Mouse (Mus musculus): Measurements from ENCODE around the gene Mob1a.
"Not testable (repeated sequence)": the region's sequence is repeated elsewhere in the genome, so short reads cannot be mapped to it uniquely, and the experiment has no call there.

The Mob1a gene

GRCm38 (mm10) chr6:83345285-83345684, 19.5 kb downstream of the Mob1a start:
- not testable (repeated sequence) for DNase-seq

GRCm38 (mm10) chr6:83347916-83348315, 22.1 kb downstream of the Mob1a start:
- no peak for DNase-seq

GRCm38 (mm10) chr6:83348873-83349272, 23.1 kb downstream of the Mob1a start, which contains the start of gene Bola3:
Gene Bola3, plus strand, starts transcription at chr6:83349147.
- no peak for DNase-seq

DNA sequence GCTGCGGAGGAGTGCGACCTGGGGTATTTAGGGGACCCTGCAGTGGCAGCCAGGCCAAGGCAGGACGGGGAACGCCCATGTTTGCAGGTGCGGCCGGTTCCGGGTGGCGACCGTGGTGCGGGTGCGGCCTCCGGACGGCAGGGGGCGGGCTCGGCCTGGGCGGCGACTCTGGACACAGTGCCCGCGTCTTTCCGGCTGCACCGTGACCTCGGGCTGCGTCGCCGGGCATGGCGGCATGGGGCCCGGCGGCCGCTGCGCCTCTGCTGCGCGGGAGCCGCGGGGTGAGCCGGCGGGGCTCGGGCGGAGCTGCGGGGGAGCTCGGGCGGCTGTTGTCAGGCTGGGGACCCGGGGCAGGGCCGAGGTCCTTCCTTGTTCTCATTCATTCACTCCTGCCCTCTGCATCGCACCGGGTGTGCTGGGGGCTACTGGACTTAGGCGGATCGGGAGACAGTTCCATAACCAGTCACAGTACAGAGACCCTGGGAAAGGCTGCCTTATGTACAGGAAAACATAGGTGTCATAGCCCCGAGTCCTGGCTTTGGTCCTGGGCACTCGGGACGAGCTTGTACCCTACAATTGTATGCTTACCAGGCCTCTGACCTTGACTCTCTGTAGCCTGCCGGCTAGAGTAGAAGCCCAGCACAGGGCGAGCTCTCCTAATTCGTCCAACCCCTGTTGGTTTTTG, 23.6 kb downstream of the Mob1a start:
- peak; percentile 96 for DNase-seq

- no peak for DNase-seq
Measured at GRCm38 (mm10) chr6:83350172-83350571, 24.4 kb downstream of the Mob1a start.

DNA sequence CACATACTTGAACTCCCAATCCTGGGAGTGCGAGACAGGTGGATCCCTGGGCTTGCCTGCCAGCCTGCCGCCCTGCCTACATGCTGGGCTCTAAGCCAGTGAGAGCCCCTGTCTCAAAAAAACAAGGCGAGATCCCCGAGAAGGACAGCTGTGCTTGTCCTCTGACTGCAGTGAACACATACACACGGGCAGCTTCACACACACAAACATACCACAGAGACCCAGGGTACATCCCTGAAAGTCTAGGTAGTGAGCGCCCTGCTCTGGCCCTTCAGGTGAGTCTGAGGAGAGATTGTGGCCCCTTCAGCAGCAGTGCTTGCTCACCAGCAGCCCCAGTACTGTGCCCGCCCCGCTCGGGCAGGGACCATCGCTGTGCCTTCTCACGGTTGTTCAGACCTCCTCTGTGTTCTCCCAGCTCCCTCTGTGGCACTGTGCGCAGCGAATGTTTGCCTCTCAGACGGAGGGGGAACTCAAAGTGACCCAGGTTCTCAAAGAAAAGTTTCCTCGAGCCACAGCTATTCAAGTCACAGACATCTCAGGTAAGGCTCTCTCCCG, 25.1 kb downstream of the Mob1a start:
- no peak for DNase-seq

- no peak for DNase-seq
Measured at GRCm38 (mm10) chr6:83351490-83352160, 25.8 kb downstream of the Mob1a start.

DNA sequence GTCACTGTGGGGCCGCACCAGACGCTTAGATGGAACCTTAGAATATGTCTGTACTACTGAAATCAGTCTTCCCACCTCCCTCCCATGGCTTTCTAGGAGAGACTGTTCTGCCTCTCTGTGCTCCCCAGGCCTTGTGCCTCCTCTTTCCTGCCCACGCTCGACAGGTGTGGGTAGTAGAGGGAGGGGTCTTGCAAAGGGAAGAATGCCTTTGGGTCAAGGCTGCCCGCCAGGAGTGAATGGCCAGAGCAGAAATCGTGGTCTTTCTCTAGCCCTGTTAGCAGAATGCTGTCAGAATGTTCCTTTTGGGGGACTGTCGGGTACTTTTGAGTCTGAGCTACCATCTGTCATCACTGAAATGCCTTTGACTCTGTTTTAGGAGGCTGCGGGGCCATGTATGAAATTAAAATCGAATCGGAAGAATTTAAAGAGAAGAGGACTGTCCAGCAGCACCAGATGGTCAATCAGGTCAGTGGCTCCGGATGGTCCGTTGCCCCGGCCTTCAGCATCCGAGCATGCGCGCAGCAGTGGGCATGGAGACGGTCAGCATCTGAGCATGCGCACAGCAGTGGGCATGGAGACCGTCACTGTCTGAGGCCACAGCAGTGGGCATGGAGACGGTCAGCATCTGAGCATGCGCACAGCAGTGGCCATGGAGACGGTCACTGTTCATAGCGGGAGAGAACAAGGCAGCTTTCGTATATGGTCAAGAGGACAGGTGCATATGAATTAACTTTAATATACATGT, 27.0 kb downstream of the Mob1a start:
- no peak for DNase-seq

GRCm38 (mm10) chr6:83354856-83355781, 29.3 kb downstream of the Mob1a start:
- DNase-seq = no peak

- peak; percentile 86 for DNase-seq
Measured at GRCm38 (mm10) chr6:83356569-83357138, 30.8 kb downstream of the Mob1a start.

DNA sequence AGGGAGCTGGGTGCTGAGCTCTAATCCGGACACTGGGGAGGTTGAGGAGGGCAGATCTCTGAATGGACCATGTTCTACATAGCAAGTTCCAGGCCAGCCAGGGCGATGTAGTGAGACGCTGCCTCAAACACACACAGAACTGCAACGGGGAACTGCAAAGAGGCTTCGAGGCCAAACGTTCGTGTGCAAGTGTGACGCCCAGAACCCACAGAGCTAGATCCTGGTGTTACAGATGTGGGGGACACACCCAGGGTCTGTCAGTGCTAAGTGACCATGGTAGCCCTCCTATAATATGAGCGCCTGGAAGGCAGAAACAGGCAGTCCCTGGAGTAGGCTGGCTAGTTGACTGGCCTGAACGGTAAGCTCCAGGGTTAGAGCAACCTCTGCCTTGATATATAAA, 31.6 kb downstream of the Mob1a start:
- no peak for DNase-seq

DNA sequence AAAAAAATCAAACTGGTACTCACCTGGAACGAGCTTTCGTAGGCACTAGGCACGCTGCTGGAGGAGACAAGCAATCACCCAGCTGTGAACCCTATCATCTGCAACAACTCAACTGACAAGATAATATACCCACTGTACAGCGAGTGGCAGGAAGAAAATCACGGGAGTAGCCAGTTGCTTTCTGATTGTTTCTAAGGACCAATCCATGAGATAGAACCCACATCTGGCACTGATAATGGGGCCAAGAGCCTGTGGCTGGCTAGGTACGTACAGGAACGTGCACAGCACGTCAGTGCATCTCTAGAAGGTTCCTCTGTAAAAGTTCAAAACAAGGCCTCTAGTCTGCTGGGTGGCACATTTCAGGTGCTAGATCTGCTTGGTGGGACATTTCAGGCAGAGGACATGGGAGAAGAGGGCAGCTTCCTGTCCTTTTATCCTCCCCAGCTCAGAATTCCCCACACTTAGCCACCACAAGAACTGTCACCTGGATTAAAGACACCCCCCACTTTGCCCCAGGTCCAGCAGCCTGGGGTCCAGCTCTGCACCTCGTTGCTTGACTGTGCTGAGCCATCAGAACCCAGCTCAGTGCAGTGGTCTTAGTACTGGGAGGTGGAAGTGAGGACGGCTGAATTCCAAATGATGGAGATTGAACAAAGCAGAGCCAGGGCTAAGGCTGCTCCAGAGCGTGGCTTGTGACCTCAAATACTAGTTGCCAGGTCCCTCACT, 35.9 kb downstream of the Mob1a start:
- DNase-seq = no peak

- no peak for DNase-seq
Measured at GRCm38 (mm10) chr6:83363075-83363474, 37.3 kb downstream of the Mob1a start.

DNA sequence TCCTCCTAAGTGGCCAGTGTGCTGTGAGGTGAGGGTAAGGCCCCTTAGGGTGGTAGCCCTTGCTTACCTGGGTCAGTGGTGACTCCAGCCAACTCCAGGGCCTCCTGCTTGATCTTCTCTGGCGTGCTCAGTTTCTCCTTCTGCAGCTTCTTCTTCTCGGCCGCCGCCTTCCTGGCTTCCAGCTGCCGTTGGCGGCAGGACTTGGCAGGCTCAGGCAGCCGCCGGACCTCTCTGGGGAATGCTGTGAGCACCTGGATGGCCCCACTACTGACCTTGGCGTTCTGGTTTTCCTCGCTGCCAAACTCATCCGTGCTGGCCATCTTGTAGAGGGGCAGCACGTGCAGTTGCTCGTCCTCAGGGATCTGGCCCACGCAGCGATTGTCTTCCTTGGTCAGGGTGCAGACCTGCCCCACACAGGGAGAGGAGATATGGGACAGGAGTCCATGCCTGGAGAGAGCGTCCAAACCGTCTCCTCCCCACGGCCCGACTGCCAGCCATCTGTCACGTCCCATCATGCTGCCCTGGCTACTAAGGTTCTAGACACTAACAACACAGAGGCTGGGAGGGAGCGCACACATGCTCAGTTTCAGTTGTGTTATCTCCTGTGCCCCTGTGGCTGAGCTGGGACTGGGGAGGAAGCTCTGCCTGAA, 44.6 kb downstream of the Mob1a start:
- no peak for DNase-seq

GRCm38 (mm10) chr6:83371350-83371749, 45.5 kb downstream of the Mob1a start:
- DNase-seq = no peak

- no peak for DNase-seq
Measured at GRCm38 (mm10) chr6:83373704-83374300, 48.0 kb downstream of the Mob1a start.

DNA sequence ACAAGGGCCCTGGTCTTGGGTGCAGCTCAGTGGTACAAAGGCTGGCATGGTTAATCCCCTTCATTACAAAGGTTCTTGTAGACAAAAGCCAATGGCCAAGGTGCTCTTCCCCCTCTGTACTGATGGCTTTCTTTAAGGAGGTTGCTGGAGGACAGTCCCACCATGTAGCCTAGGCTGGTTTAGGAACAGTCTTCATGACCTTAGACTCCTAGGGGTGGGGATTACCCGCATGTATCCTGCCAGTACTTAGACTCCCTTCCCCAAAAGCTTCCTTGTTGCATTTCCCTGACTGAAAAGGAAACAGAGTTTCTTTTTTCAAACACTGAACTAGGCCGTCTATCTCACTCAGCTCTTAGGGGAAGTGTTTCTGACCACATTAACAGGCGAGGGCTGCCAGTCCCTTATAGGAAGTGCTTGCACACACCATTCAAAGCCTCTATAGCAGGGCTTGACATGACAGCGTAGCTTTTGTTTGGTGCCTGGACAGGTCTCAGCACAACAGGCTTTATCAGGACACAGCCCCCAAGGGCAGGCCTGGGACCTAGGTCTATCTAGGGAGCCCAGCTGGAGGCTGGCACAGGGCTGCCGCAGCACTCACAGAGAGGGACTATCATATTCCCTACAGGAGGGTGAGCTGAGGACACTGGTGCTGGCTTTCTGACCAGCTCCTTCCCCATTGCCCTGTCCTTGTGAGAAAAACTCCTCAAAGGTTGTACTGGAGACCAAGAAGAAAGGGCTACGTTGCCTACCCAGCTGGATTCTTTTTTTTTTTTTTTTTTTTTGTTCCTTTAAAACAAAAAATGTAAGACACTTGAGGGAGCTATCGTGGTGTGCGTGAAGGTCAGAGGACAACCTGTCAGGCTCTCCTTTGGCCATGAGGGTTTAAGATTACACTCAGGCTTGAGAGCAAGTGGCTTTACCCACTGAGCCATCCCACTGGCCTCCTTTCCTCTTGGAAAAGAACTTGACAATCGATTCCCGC, 56.0 kb downstream of the Mob1a start:
- no peak for DNase-seq

DNA sequence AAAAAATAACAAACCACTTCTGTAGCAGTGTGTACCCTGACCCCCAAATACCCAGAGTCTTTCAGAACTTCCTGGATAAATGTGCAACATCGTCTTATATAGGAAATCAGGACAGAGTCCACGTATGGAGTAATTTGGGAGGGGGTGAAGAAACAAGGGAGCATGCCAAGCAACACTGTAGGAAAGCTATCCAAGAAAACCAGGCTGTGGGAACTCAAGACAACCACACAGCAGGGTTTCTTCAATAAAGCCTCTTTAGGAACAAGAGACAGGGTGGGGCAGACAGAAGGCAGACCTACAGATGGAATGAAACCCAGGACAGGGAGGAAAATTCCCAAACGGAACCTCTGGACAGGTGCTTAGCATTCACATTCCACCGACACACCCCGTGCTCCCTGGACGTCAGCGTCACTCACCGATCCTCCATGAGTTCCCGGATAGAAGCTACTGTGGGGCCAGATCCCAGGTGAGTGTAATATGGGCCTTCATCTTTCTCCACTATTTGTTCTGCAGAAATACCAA, 59.8 kb downstream of the Mob1a start:
- DNase-seq = no peak
